Comparison of ENCODE assay signal across 8 mouse cellular contexts in the genomic region with DNA sequence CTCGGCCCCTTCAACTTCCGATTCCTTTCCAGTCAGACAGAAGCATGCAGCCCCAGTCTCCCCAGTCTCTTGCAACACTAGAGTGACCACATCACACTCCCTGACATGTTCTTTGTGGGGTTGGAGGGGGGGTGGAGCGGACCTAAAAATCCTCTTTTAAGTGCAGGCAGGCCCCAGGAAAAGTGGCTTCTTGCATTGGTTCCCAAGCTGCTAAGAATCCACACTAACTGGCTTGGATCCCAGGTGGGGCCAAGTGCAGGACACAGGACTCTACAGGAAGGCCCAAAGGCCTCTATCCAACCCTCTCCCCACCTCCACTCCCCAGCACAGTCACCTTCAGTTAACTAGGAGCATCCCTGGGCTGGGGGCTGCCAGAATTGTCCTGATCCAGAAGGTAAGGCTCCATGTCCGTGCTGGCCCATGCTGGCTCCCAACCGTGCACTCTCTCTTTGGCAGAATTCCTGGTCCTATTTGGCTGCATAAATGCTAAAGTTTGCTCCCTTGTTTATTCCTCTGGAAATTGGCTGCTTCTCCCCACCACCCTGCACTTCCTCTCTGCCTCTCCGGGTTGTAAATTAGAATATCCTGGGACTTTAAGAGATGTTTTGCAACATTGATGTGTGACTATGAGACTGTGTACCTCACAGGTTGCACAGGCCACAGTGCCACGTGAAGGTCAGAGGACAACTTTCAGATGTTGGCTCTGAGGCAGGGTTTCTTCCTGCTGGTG. TPM values are rescaled to one million over a fixed set of nuclear protein-coding genes. Genes with fewer than 3 reads are reported as not detected.
DNase-seq lines count a peak whose midpoint lies in the region; ATAC-seq and TF ChIP-seq lines count a peak whose summit lies in the region.

No protein-coding gene starts in this region.

- H3K9me3 ChIP-seq in intestine, embryonic 15.5 days: no peaks in the 10 kb centered on the region
- H3K9me3 ChIP-seq in lung, postnatal 0 days (ENCODE audit: low read length): no peaks in the 10 kb centered on the region

- peak; percentile 100 for DNase-seq in liver, adult 2 months (ENCODE audit: extremely low read depth, low read depth, low spot score)
- DNase-seq in liver: no peak
- peak; percentile 22 to 33 for DNase-seq in cerebellum, postnatal 36 days
- peak; percentile 57 for DNase-seq in lung, postnatal 0 days (ENCODE audit: low spot score)
- DNase-seq in spleen, adult 12 weeks (ENCODE audit: low spot score): no peak
- DNase-seq in right cerebral cortex, postnatal 14 days: no peak
- no peak for DNase-seq in embryo, embryonic 11 days

- TF ChIP-seq POLR2A in liver, adult 2 months (IDR thresholded peaks at IDR 0.05; ENCODE audit: extremely low read depth, insufficient read depth, low read length): 0 out of 2 replicates have a peak, but pooled peaks have one; percentile 41

- H3K79me2 ChIP-seq in liver, adult 2 months (ENCODE audit: control insufficient read depth, insufficient read depth, low read length): no peaks in the 10 kb centered on the region; the same call in 1 of the 2 replicates

- no peak for TF ChIP-seq CTCF in liver, adult 2 months (IDR thresholded peaks at IDR 0.05; ENCODE audit: low read depth, low read length)
- no peak for TF ChIP-seq CTCF in lung, postnatal 0 days (IDR thresholded peaks at IDR 0.05)

- peak overlapping the region; percentile 90 for H3K27ac ChIP-seq in liver, adult 2 months (replicated peaks; ENCODE audit: insufficient read depth, low read depth, low read length)
- H3K27ac ChIP-seq in intestine, embryonic 15.5 days: peak overlapping the region; percentile 33
- no peak overlapping the region for H3K27ac ChIP-seq in lung, postnatal 0 days (ENCODE audit: low read length)

- no peak for TF ChIP-seq EP300 in lung, postnatal 0 days (IDR thresholded peaks at IDR 0.05)

- WGBS in liver, adult 2 months: 9% methylated on average over 7 of the region's 7 CpGs
- 66% methylated on average over 7 of the region's 7 CpGs for WGBS in intestine, embryonic 15.5 days
- WGBS in lung, postnatal 0 days: 48% methylated on average over 7 of the region's 7 CpGs

- ATAC-seq in intestine, embryonic 15.5 days: no peak
- ATAC-seq in lung, postnatal 0 days: peak; percentile 58

- H3K27me3 ChIP-seq in liver, adult 2 months (ENCODE audit: control insufficient read depth, insufficient read depth, low read length): no peaks in the 10 kb centered on the region
- no peaks in the 10 kb centered on the region for H3K27me3 ChIP-seq in intestine, embryonic 15.5 days (replicated peaks)
- no peaks in the 10 kb centered on the region for H3K27me3 ChIP-seq in lung, postnatal 0 days (replicated peaks; ENCODE audit: insufficient read depth, low read length)

- peak overlapping the region; percentile 64 for H3K9ac ChIP-seq in liver, adult 2 months (ENCODE audit: low read depth, low read length)
- no peak overlapping the region for H3K9ac ChIP-seq in intestine, embryonic 15.5 days
- H3K9ac ChIP-seq in lung, postnatal 0 days (replicated peaks; ENCODE audit: low read depth): no peak overlapping the region

- H3K36me3 ChIP-seq in liver, adult 2 months (ENCODE audit: control insufficient read depth, insufficient read depth, low read length): peaks cover 9% of the 10 kb centered on the region; the same call in 1 of the 2 replicates
- 0 out of 2 replicates have a peak, but pooled peaks cover 9% of the 10 kb centered on the region for H3K36me3 ChIP-seq in intestine, embryonic 15.5 days
- peaks cover 16% of the 10 kb centered on the region; the same call in 1 of the 2 replicates for H3K36me3 ChIP-seq in lung, postnatal 0 days (ENCODE audit: insufficient read depth, low read length)

- H3K4me1 ChIP-seq in liver, adult 2 months (ENCODE audit: control insufficient read depth, insufficient read depth, low read length): peaks cover 37% of the 10 kb centered on the region
- H3K4me1 ChIP-seq in intestine, embryonic 15.5 days (replicated peaks): 0 out of 2 replicates have a peak, but pooled peaks cover 7% of the 10 kb centered on the region
- H3K4me1 ChIP-seq in lung, postnatal 0 days (ENCODE audit: insufficient read depth, low read depth, low read length): no peaks in the 10 kb centered on the region

- no peak overlapping the region for H3K4me2 ChIP-seq in intestine, embryonic 15.5 days (replicated peaks)
- no peak overlapping the region for H3K4me2 ChIP-seq in lung, postnatal 0 days (replicated peaks; ENCODE audit: low read depth, low read length)

- H3K4me3 ChIP-seq in liver, adult 2 months (ENCODE audit: insufficient read depth, low read depth, low read length): no peak overlapping the region; the same call in 1 of the 2 replicates
- H3K4me3 ChIP-seq in intestine, embryonic 15.5 days (replicated peaks): no peak overlapping the region
- no peak overlapping the region for H3K4me3 ChIP-seq in lung, postnatal 0 days (ENCODE audit: low read depth, low read length)

RNA-seq across cellular contexts. Expression of a gene that starts 20.5 kb away (rescaled TPM):
- 58.5 and 74.7 TPM in 2 replicates for total RNA-seq in liver, adult 2 months (2014; rRNA removed)
- 70.1 and 92.8 TPM in 2 replicates for polyA plus RNA-seq in liver, adult 2 months (2012; rRNA removed)
- 56.7 and 59.0 TPM in 2 replicates for polyA plus RNA-seq in intestine, embryonic 15.5 days (2015; fragmentation: Nextera tagmentation; extraction: Ambion mirVana)
- 40.6 and 45.3 TPM in 2 replicates for polyA plus RNA-seq in lung, postnatal 0 days (2015; fragmentation: Nextera tagmentation; extraction: Ambion mirVana)

RNA-seq across cellular contexts. Expression of a gene that starts 30.3 kb away (rescaled TPM):
- total RNA-seq in liver, adult 2 months (2014; rRNA removed): 95.5 and 112 TPM in 2 replicates
- 48.1 and 48.7 TPM in 2 replicates for polyA plus RNA-seq in liver, adult 2 months (2012; rRNA removed)
- polyA plus RNA-seq in intestine, embryonic 15.5 days (2015; fragmentation: Nextera tagmentation; extraction: Ambion mirVana): 31.7 and 34.0 TPM in 2 replicates
- polyA plus RNA-seq in lung, postnatal 0 days (2015; fragmentation: Nextera tagmentation; extraction: Ambion mirVana): 32.2 and 37.6 TPM in 2 replicates

RNA-seq across cellular contexts. Expression of a gene that starts 30.3 kb away (rescaled TPM):
- 19.6 and 23.5 TPM in 2 replicates for total RNA-seq in liver, adult 2 months (2014; rRNA removed)
- polyA plus RNA-seq in liver, adult 2 months (2012; rRNA removed): 27.5 and 27.7 TPM in 2 replicates
- polyA plus RNA-seq in intestine, embryonic 15.5 days (2015; fragmentation: Nextera tagmentation; extraction: Ambion mirVana): 4.6 and 6.9 TPM in 2 replicates
- polyA plus RNA-seq in lung, postnatal 0 days (2015; fragmentation: Nextera tagmentation; extraction: Ambion mirVana): 3.7 and 4.5 TPM in 2 replicates

Comparison
In these comparisons a context has a peak if more than half of its experiments do, and no peak if none do; other contexts are left out.
1. DNase-seq: peak in liver, adult 2 months (single experiment), cerebellum, postnatal 36 days (2 of 2) and lung, postnatal 0 days (single experiment); none in liver (single experiment), spleen, adult 12 weeks (single experiment), right cerebral cortex, postnatal 14 days (single experiment) and embryo, embryonic 11 days (single experiment).